Mouse (Mus musculus): ENCODE measurements at regions not wholly inside any gene's neighbourhood (a gene's known extent, or its start where the extent isn't known, plus 50 kb on each side); places are given as distances from the start of the nearest gene placed in this dataset.
"Not testable (repeated sequence)": the region's sequence is repeated elsewhere in the genome, so short reads cannot be mapped to it uniquely, and the experiment has no call there.

GRCm38 (mm10) chr10:85731163-85731562, 98.1 kb upstream of the Pwp1 start:
- not testable (repeated sequence) for DNase-seq

GRCm38 (mm10) chr10:85731796-85732388, 97.4 kb upstream of the Pwp1 start:
- DNase-seq, result peak; percentile 32

- DNase-seq, result no peak
Observed at GRCm38 (mm10) chr10:85737796-85738195, 91.5 kb upstream of the Pwp1 start.

GRCm38 (mm10) chr10:85739008-85739407, 90.3 kb upstream of the Pwp1 start:
- DNase-seq, result no peak

GRCm38 (mm10) chr10:85739565-85739964, 89.7 kb upstream of the Pwp1 start:
- DNase-seq, result peak; percentile 74

- no peak for DNase-seq
Observed at GRCm38 (mm10) chr10:85741972-85742371, 87.3 kb upstream of the Pwp1 start.

- DNase-seq, result not testable (repeated sequence)
Observed at GRCm38 (mm10) chr10:85745390-85745789, 83.9 kb upstream of the Pwp1 start.

GRCm38 (mm10) chr10:85745818-85746217, 83.5 kb upstream of the Pwp1 start:
- not testable (repeated sequence) for DNase-seq

GRCm38 (mm10) chr10:85749549-85749948, 79.7 kb upstream of the Pwp1 start:
- not testable (repeated sequence) for DNase-seq

GRCm38 (mm10) chr10:85775035-85775434, 54.3 kb upstream of the Pwp1 start:
- DNase-seq, result no peak

Measured in adrenal gland, adult 2 months (tissue).